Mouse (Mus musculus) small intestine, adult 2 months (tissue): ENCODE measurements around the gene Krt20. TPM values are rescaled to one million over a fixed set of nuclear protein-coding genes. Genes with fewer than 3 reads are reported as not detected.

ENCODE experiments used
- H3K27ac ChIP-seq: fragments of 200-500 bp; 2 replicates; pipeline ENCODE4 v1.5.1; 2012; ENCODE audit warnings: low read depth, low read length, control low read depth, inconsistent platforms; ENCODE audit not compliant: insufficient read depth
- H3K27me3 ChIP-seq: fragments of 200-500 bp; 2 replicates; pipeline ENCODE4 v1.6.1; 2012; ENCODE audit warnings: mild to moderate bottlenecking, moderate library complexity, low read length, inconsistent platforms; ENCODE audit not compliant: control insufficient read depth, insufficient read depth
- H3K36me3 ChIP-seq: fragments of 200-500 bp; 2 replicates; pipeline ENCODE4 v1.6.1; 2012; ENCODE audit warnings: mild to moderate bottlenecking, low read length, control low read depth, inconsistent platforms; ENCODE audit not compliant: control insufficient read depth, insufficient read depth
- H3K4me1 ChIP-seq: fragments of 200-500 bp; 2 replicates; pipeline ENCODE4 v1.6.1; 2012; ENCODE audit warnings: low read length, inconsistent platforms, mixed read lengths; ENCODE audit not compliant: control insufficient read depth, insufficient read depth, insufficient read length
- H3K4me3 ChIP-seq: fragments of 200-500 bp; 2 replicates; pipeline ENCODE4 v1.5.1; 2012; ENCODE audit warnings: low read depth, mild to moderate bottlenecking, control low read depth, inconsistent platforms, low read length, moderate library complexity
- CTCF ChIP-seq: fragments of 200-500 bp; IDR thresholded peaks from 2 replicates; pipeline ENCODE4 v1.5.1; 2012; ENCODE audit warnings: low read depth, mild to moderate bottlenecking, control low read depth, inconsistent platforms, low read length, moderate library complexity, mixed read lengths; ENCODE audit not compliant: insufficient replicate concordance, insufficient read length; ENCODE audit errors: extremely low read depth
- POLR2A ChIP-seq: fragments of 200-500 bp; IDR thresholded peaks from 2 replicates; pipeline ENCODE4 v1.6.1; 2012; ENCODE audit warnings: low read depth, mild to moderate bottlenecking, control low read depth, inconsistent platforms, low read length, moderate library complexity
- WGBS: fragments of 180-500 bp; shearing (Covaris S2); methylation state at CpG from one replicate; pipeline ENCODE4 v1.1.7; 2018; 5-methylcytosine and 5-hydroxymethylcytosine counted together
- polyA plus RNA-seq: library from polyadenylated mRNA; depleted of rRNA; stranded (reverse); fragments of >200 nt; gene quantifications from 2 replicates; pipeline ENCODE4 v1.2.3, GENCODE M21; 2012

Gene Krt20
- polyA plus RNA-seq, 1 experiment = 951 TPM

DNA sequence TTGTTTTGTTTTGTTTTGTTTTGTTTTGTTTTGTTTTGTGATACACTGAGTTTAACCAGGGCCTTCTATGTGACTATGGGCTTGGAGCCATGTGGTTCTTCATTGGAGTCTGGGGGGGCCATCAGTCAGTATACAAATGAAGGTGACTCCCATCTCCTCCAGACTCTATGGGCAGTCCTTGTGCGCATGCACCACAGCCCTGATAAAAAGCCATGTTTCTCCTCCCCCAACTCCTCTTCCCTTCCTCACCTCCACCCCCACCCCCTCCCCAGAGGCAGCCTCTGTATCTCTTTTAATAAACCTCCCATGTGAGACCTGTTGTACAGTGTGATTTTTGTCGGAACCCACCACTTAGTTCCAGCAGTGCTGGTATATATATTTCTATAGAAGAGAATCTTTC lies 41.3 kb downstream of the Krt20 start:
- Histone ChIP-seq H3K27ac (no peak overlapping the region), H3K4me1 (peaks cover 3% of the 10 kb centered on the region; the same call in 1 of the 2 replicates), H3K4me3 (no peak overlapping the region), H3K27me3 (no peaks in the 10 kb centered on the region), H3K36me3 (no peaks in the 10 kb centered on the region)
- 85% methylated on average over 2 of the region's 2 CpGs for WGBS
- TF ChIP-seq CTCF = no peak
- TF ChIP-seq POLR2A = no peak

- H3K27ac ChIP-seq = no peak overlapping the region
- WGBS = 55% methylated on average over 3 of the region's 3 CpGs
- H3K36me3 ChIP-seq = no peaks in the 10 kb centered on the region
- TF ChIP-seq CTCF (no peak), POLR2A (no peak)
- H3K4me1 ChIP-seq = peaks cover 3% of the 10 kb centered on the region; the same call in 1 of the 2 replicates
- no peaks in the 10 kb centered on the region for H3K27me3 ChIP-seq
- H3K4me3 ChIP-seq = no peak overlapping the region
Measured at GRCm38 (mm10) chr11:99396034-99396433, 41.9 kb downstream of the Krt20 start.

GRCm38 (mm10) chr11:99392492-99392891 lies 45.5 kb downstream of the Krt20 start:
- WGBS = 66% methylated on average over 10 of the region's 10 CpGs
- no peaks in the 10 kb centered on the region for H3K27me3 ChIP-seq
- no peaks in the 10 kb centered on the region for H3K4me1 ChIP-seq
- no peak overlapping the region for H3K27ac ChIP-seq
- no peak overlapping the region for H3K4me3 ChIP-seq
- TF ChIP-seq CTCF (no peak), POLR2A (no peak)
- no peaks in the 10 kb centered on the region for H3K36me3 ChIP-seq

- Histone ChIP-seq H3K36me3 (no peaks in the 10 kb centered on the region), H3K27me3 (no peaks in the 10 kb centered on the region), H3K4me3 (no peak overlapping the region), H3K27ac (no peak overlapping the region), H3K4me1 (no peaks in the 10 kb centered on the region)
- WGBS = 79% methylated on average over 6 of the region's 6 CpGs
- TF ChIP-seq CTCF = no peak
- no peak for TF ChIP-seq POLR2A
Measured at GRCm38 (mm10) chr11:99391375-99391774, 46.6 kb downstream of the Krt20 start.

GRCm38 (mm10) chr11:99390866-99391265 lies 47.1 kb downstream of the Krt20 start:
- Histone ChIP-seq H3K27me3 (no peaks in the 10 kb centered on the region), H3K4me1 (no peaks in the 10 kb centered on the region), H3K36me3 (no peaks in the 10 kb centered on the region), H3K27ac (no peak overlapping the region), H3K4me3 (no peak overlapping the region)
- WGBS = 67% methylated on average over 7 of the region's 7 CpGs
- no peak for TF ChIP-seq POLR2A

DNA sequence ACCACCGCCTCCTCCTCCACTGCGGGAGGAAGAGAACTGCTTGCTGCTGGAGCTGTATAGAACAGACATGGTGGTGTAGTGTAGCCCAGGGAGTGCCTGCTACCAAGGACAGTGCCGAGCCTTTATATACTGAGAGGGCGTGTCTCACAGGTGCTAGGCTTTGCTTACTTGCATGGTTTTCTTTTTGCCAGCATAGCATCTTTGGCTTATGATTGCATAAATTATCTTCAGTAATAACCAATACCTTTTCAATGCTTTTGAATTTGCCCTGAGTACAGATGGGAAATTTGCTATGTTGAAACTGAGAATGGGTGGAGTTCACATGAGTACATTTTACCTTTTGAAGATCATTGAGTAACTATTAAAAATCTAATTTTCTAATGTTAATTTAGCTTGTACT lies 48.7 kb downstream of the Krt20 start, which contains the start of gene Krt10:
Gene Krt10 (minus strand): TSS at position 101 of the 400 bp plus-strand sequence.
- 69% methylated on average over 4 of the region's 4 CpGs for WGBS
- Histone ChIP-seq H3K27ac (no peak within 1 kb of the TSS), H3K4me1 (no peaks in the 10 kb centered on the region), H3K27me3 (no peaks in the 10 kb centered on the region), H3K4me3 (no peak within 1 kb of the TSS), H3K36me3 (no peaks in the 10 kb centered on the region)
- no peak for TF ChIP-seq CTCF
- TF ChIP-seq POLR2A = no peak

DNA sequence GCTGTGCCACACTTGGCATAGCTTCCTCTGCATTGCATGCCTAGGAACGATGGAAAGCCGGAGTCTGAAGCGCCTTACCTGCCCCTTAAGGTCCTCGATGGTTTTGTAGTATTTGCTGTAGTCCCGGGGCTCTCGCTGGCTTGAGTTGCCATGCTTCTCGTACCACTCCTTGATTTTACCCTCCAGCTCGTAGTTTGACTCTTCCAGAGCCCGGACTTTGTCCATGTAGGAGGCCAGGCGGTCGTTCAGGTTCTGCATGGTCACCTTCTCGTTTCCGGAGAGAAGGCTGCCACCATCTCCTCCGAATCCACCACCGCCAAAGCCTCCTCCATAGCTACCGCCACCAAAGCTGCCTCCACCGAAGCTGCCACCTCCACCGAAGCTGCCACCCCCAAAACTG lies 49.3 kb downstream of the Krt20 start:
- TF ChIP-seq POLR2A (no peak), CTCF (no peak)
- WGBS = 83% methylated on average over 18 of the region's 18 CpGs
- Histone ChIP-seq H3K27me3 (no peaks in the 10 kb centered on the region), H3K27ac (no peak overlapping the region), H3K4me1 (no peaks in the 10 kb centered on the region), H3K4me3 (no peak overlapping the region), H3K36me3 (no peaks in the 10 kb centered on the region)
